Comparison of ENCODE assay signal across 18 mouse cellular contexts in genomic region chr5:121124208-121125185, GRCm38 (mm10).
DNase-seq lines count a peak whose midpoint lies in the region; ATAC-seq lines count a peak whose summit lies in the region.
"Had no signal": no experiment of that assay in that cellular context is flagged by ENCODE, and none has a peak within 500 bp of the region (broad histone marks: within the 10 kb centered on the region; RNA-seq: fewer than 3 reads in every experiment).

No protein-coding gene starts in this region.

- H3K27me3 ChIP-seq in forebrain, embryonic 15.5 days: no peaks in the 10 kb centered on the region
- no peaks in the 10 kb centered on the region for H3K27me3 ChIP-seq in forebrain, embryonic 16.5 days (replicated peaks; ENCODE audit: control insufficient read depth, insufficient read depth, low read length)
- no peaks in the 10 kb centered on the region for H3K27me3 ChIP-seq in midbrain, embryonic 11.5 days (ENCODE audit: control insufficient read depth, insufficient read depth, low read length)
- H3K27me3 ChIP-seq in midbrain, embryonic 14.5 days (ENCODE audit: control insufficient read depth, insufficient read depth, low read length): no peaks in the 10 kb centered on the region
- H3K27me3 ChIP-seq: embryonic facial prominence, embryonic 12.5 days; limb, embryonic 15.5 days; neural tube, embryonic 13.5 days had no signal

- no peak for ATAC-seq in forebrain, embryonic 15.5 days (replicated peaks)
- no peak for ATAC-seq in forebrain, embryonic 16.5 days
- ATAC-seq in midbrain, embryonic 11.5 days (ENCODE audit: low FRiP score): no peak
- no peak for ATAC-seq in midbrain, embryonic 14.5 days (ENCODE audit: low FRiP score, low TSS enrichment)
- 0 out of 2 replicates have a peak, but pooled peaks have one; percentile 24 for ATAC-seq in monocyte, adult 5-6 weeks (replicated peaks; ENCODE audit: insufficient number of reproducible peaks, low FRiP score, low TSS enrichment, poor library complexity, severe bottlenecking)

- no peak overlapping the region for H3K9ac ChIP-seq in forebrain, embryonic 15.5 days (replicated peaks)
- H3K9ac ChIP-seq in forebrain, embryonic 16.5 days (replicated peaks; ENCODE audit: low read depth, low read length): no peak overlapping the region
- no peak overlapping the region for H3K9ac ChIP-seq in midbrain, embryonic 11.5 days (ENCODE audit: low read length)
- H3K9ac ChIP-seq in midbrain, embryonic 14.5 days (replicated peaks; ENCODE audit: low read length): no peak overlapping the region
- H3K9ac ChIP-seq: embryonic facial prominence, embryonic 12.5 days; limb, embryonic 15.5 days; neural tube, embryonic 13.5 days had no signal

- H3K9me3 ChIP-seq in forebrain, embryonic 15.5 days: no peaks in the 10 kb centered on the region
- no peaks in the 10 kb centered on the region for H3K9me3 ChIP-seq in forebrain, embryonic 16.5 days (ENCODE audit: control insufficient read depth, low read length)
- no peaks in the 10 kb centered on the region for H3K9me3 ChIP-seq in midbrain, embryonic 11.5 days (ENCODE audit: control insufficient read depth, low read length)
- H3K9me3 ChIP-seq in midbrain, embryonic 14.5 days (ENCODE audit: control insufficient read depth, low read length): no peaks in the 10 kb centered on the region
- H3K9me3 ChIP-seq: embryonic facial prominence, embryonic 12.5 days; heart, embryonic 10.5 days; limb, embryonic 15.5 days; neural tube, embryonic 13.5 days had no signal

- H3K4me1 ChIP-seq in forebrain, embryonic 15.5 days: peaks cover 27% of the 10 kb centered on the region
- H3K4me1 ChIP-seq in forebrain, embryonic 16.5 days (replicated peaks; ENCODE audit: control insufficient read depth, insufficient read depth, low read length): peaks cover 16% of the 10 kb centered on the region
- H3K4me1 ChIP-seq in midbrain, embryonic 11.5 days (ENCODE audit: control insufficient read depth, insufficient read depth, low read length): no peaks in the 10 kb centered on the region
- H3K4me1 ChIP-seq in midbrain, embryonic 14.5 days (ENCODE audit: control insufficient read depth, insufficient read depth, low read length): 0 out of 2 replicates have a peak, but pooled peaks cover 4% of the 10 kb centered on the region
- H3K4me1 ChIP-seq: embryonic facial prominence, embryonic 12.5 days; heart, embryonic 10.5 days; limb, embryonic 15.5 days; neural tube, embryonic 13.5 days had no signal

- WGBS in forebrain, embryonic 15.5 days: 86% methylated on average over 5 of the region's 5 CpGs
- 86% methylated on average over 5 of the region's 5 CpGs for WGBS in forebrain, embryonic 16.5 days
- 84% methylated on average over 5 of the region's 5 CpGs for WGBS in midbrain, embryonic 11.5 days
- WGBS in midbrain, embryonic 14.5 days: 82% methylated on average over 5 of the region's 5 CpGs

- no peak overlapping the region for H3K4me3 ChIP-seq in forebrain, embryonic 15.5 days
- H3K4me3 ChIP-seq in forebrain, embryonic 16.5 days (replicated peaks; ENCODE audit: low read length): no peak overlapping the region
- no peak overlapping the region for H3K4me3 ChIP-seq in midbrain, embryonic 11.5 days (ENCODE audit: low read depth, low read length)
- H3K4me3 ChIP-seq in midbrain, embryonic 14.5 days (replicated peaks; ENCODE audit: low read depth, low read length): no peak overlapping the region
- H3K4me3 ChIP-seq: embryonic facial prominence, embryonic 12.5 days; heart, embryonic 10.5 days; limb, embryonic 15.5 days; neural tube, embryonic 13.5 days had no signal

- H3K4me2 ChIP-seq in forebrain, embryonic 15.5 days (replicated peaks): no peak overlapping the region
- no peak overlapping the region for H3K4me2 ChIP-seq in forebrain, embryonic 16.5 days (ENCODE audit: low read length)
- H3K4me2 ChIP-seq in midbrain, embryonic 11.5 days: no peak overlapping the region
- no peak overlapping the region for H3K4me2 ChIP-seq in midbrain, embryonic 14.5 days (ENCODE audit: low read length)
- H3K4me2 ChIP-seq: embryonic facial prominence, embryonic 12.5 days; limb, embryonic 15.5 days; neural tube, embryonic 13.5 days had no signal

- peak; percentile 75 for DNase-seq in midbrain, embryonic 11.5 days (ENCODE audit: low spot score, missing footprints)
- no peak for DNase-seq in midbrain, embryonic 14.5 days
- peak; percentile 59 for DNase-seq in brain, adult 2 months (ENCODE audit: low read depth, low spot score)
- no peak for DNase-seq in adrenal gland, postnatal 4 days (ENCODE audit: low spot score in 2 of 2)
- DNase-seq in kidney, postnatal 4 days: no peak
- DNase-seq: cerebellum, adult 9-11 months; gastrocnemius, postnatal 14 days; heart, postnatal 36 days; kidney, adult 2 months; lung, postnatal 10 days; thymus, postnatal 36 days had no signal

- peaks cover 5% of the 10 kb centered on the region; the same call in 1 of the 2 replicates for H3K36me3 ChIP-seq in forebrain, embryonic 15.5 days
- H3K36me3 ChIP-seq in forebrain, embryonic 16.5 days (ENCODE audit: control insufficient read depth, insufficient read depth): no peaks in the 10 kb centered on the region
- H3K36me3 ChIP-seq in midbrain, embryonic 11.5 days (ENCODE audit: control insufficient read depth, insufficient read depth, low read length): peaks cover 2% of the 10 kb centered on the region; the same call in 1 of the 2 replicates
- H3K36me3 ChIP-seq in midbrain, embryonic 14.5 days (ENCODE audit: control insufficient read depth, insufficient read depth, low read length): peaks cover 3% of the 10 kb centered on the region

- peak overlapping the region; percentile 66 for H3K27ac ChIP-seq in forebrain, embryonic 15.5 days (replicated peaks)
- H3K27ac ChIP-seq in forebrain, embryonic 16.5 days (ENCODE audit: low read length): no peak overlapping the region
- H3K27ac ChIP-seq in midbrain, embryonic 11.5 days (ENCODE audit: low read depth, low read length): no peak overlapping the region
- H3K27ac ChIP-seq in midbrain, embryonic 14.5 days (replicated peaks; ENCODE audit: low read depth, low read length): no peak overlapping the region
- H3K27ac ChIP-seq: embryonic facial prominence, embryonic 12.5 days; heart, embryonic 10.5 days; limb, embryonic 15.5 days had no signal

Comparison
In these comparisons a context has a peak if more than half of its experiments do, and no peak if none do; other contexts are left out.
1. DNase-seq: peak in midbrain, embryonic 11.5 days (single experiment) and brain, adult 2 months (single experiment); none in midbrain, embryonic 14.5 days (single experiment), adrenal gland, postnatal 4 days (0 of 2) and kidney, postnatal 4 days (0 of 2).